Mouse (Mus musculus) neural tube, embryonic 14.5 days (tissue): ENCODE measurements at regions not wholly inside any gene's neighbourhood (a gene's known extent, or its start where the extent isn't known, plus 50 kb on each side); places are given as distances from the start of the nearest gene placed in this dataset.

Experiments
- ATAC-seq: fragments of 200-750 bp; cut with Nextera tagmentation; 2 replicates; pipeline ENCODE4 v1.8.0; 2017; ENCODE audit warnings: low read depth, mild to moderate bottlenecking, moderate TSS enrichment, moderate library complexity
- H3K27ac ChIP-seq: fragments of 300-500 bp; sonication (generic); 2 replicates; pipeline ENCODE4 v1.5.1; 2014; ENCODE audit warnings: low read depth, mild to moderate bottlenecking, control low read depth, low read length, moderate library complexity, mixed read lengths
- H3K27me3 ChIP-seq: fragments of 300-500 bp; sonication (generic); 2 replicates; pipeline ENCODE4 v1.6.1; 2014; ENCODE audit warnings: low read length; ENCODE audit not compliant: control insufficient read depth, insufficient read depth
- H3K36me3 ChIP-seq: fragments of 300-500 bp; sonication (generic); 2 replicates; pipeline ENCODE4 v1.6.1; 2014; ENCODE audit warnings: low read length, mixed read lengths; ENCODE audit not compliant: control insufficient read depth, insufficient read depth
- H3K4me1 ChIP-seq: fragments of 300-500 bp; sonication (generic); 2 replicates; pipeline ENCODE4 v1.6.1; 2014; ENCODE audit warnings: low read length; ENCODE audit not compliant: control insufficient read depth, insufficient read depth
- H3K4me2 ChIP-seq: fragments of 300-500 bp; sonication (generic); 2 replicates; pipeline ENCODE4 v1.6.1; 2014; ENCODE audit warnings: mild to moderate bottlenecking, low read depth, low read length, control low read depth
- H3K4me3 ChIP-seq: fragments of 300-500 bp; sonication (generic); 2 replicates; pipeline ENCODE4 v1.5.1; 2014; ENCODE audit warnings: low read depth, low read length, control low read depth, mixed read lengths
- H3K9ac ChIP-seq: fragments of 300-500 bp; sonication (generic); replicated peaks from 2 replicates; pipeline ENCODE4 v1.6.1; 2014; ENCODE audit warnings: low read depth, mild to moderate bottlenecking, control low read depth, low read length, mixed read lengths
- H3K9me3 ChIP-seq: fragments of 300-500 bp; sonication (generic); 2 replicates; pipeline ENCODE4 v1.6.1; 2016; ENCODE audit warnings: low read length; ENCODE audit not compliant: control insufficient read depth
- WGBS: fragments of 180-500 bp; shearing (Covaris S2); extraction: QIAGEN DNeasy Blood & Tissue Kit; methylation state at CpG from one replicate; pipeline ENCODE4 v1.1.7; 2014; 5-methylcytosine and 5-hydroxymethylcytosine counted together

DNA sequence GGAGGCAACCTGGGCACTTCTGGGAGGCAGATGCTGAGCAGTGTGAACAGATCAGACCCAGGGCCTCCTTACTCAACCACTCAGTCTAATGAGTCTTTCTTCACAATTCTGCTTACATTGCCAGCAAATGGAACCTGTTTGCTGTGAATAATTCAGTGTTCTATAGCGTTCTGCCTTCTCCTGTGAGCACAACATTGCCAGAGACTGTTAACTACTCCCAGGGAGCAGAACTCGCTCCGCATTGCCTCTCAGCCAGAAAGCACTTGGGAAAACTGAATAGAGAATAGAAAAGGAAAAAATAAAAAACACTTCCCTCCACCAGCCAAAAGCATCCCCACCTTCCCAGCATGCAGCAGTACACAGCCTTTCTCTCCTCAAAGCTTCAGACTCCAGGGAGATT lies 51.5 kb downstream of the Aym1 start:
- H3K4me1 ChIP-seq: peaks cover 9% of the 10 kb centered on the region; the same call in 1 of the 2 replicates
- H3K36me3 ChIP-seq: no peaks in the 10 kb centered on the region
- no peaks in the 10 kb centered on the region for H3K27me3 ChIP-seq
- WGBS: 39% methylated on average over 3 of the region's 3 CpGs
- H3K9ac ChIP-seq: no peak overlapping the region
- no peak overlapping the region for H3K4me2 ChIP-seq
- H3K27ac ChIP-seq: no peak overlapping the region
- no peak for ATAC-seq
- no peaks in the 10 kb centered on the region for H3K9me3 ChIP-seq
- H3K4me3 ChIP-seq: no peak overlapping the region

DNA sequence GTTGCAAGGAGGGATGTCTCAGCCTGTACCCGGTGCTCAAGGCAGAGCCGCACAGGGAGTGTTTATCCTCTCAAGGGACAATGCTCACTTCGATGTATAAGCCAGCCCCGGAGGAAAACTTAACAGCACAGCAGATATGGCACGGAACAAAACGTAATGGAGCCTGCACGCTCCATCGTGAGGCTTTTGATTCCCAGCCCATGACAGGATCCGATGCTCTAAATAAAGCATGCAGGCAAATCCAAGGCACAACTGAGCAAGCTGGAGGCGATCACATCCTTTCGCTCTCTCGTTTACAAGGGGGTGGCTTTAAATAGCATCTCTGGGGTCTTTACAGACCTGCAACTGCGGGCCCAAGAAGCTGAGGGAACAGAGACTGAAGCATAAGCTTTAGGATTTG lies 53.9 kb downstream of the Aym1 start:
- Histone ChIP-seq H3K4me1 (peaks cover 9% of the 10 kb centered on the region; the same call in 1 of the 2 replicates), H3K4me3 (no peak overlapping the region), H3K36me3 (no peaks in the 10 kb centered on the region), H3K27me3 (no peaks in the 10 kb centered on the region), H3K4me2 (no peak overlapping the region), H3K9me3 (no peaks in the 10 kb centered on the region), H3K9ac (no peak overlapping the region; the same call in 1 of the 2 replicates), H3K27ac (peak overlapping the region; percentile 76)
- no peak for ATAC-seq
- WGBS: 52% methylated on average over 13 of the region's 13 CpGs

- H3K36me3 ChIP-seq: no peaks in the 10 kb centered on the region
- peak; percentile 25; the same call in 1 of the 2 replicates for ATAC-seq
- 67% methylated on average over 2 of the region's 2 CpGs for WGBS
- no peak overlapping the region for H3K9ac ChIP-seq
- H3K9me3 ChIP-seq: no peaks in the 10 kb centered on the region
- no peak overlapping the region for H3K27ac ChIP-seq
- H3K4me1 ChIP-seq: peaks cover 12% of the 10 kb centered on the region; the same call in 1 of the 2 replicates
- no peak overlapping the region for H3K4me3 ChIP-seq
- H3K27me3 ChIP-seq: no peaks in the 10 kb centered on the region
- no peak overlapping the region for H3K4me2 ChIP-seq
Measured at GRCm38 (mm10) chr5:113414639-113415038, 57.5 kb downstream of the Aym1 start.

DNA sequence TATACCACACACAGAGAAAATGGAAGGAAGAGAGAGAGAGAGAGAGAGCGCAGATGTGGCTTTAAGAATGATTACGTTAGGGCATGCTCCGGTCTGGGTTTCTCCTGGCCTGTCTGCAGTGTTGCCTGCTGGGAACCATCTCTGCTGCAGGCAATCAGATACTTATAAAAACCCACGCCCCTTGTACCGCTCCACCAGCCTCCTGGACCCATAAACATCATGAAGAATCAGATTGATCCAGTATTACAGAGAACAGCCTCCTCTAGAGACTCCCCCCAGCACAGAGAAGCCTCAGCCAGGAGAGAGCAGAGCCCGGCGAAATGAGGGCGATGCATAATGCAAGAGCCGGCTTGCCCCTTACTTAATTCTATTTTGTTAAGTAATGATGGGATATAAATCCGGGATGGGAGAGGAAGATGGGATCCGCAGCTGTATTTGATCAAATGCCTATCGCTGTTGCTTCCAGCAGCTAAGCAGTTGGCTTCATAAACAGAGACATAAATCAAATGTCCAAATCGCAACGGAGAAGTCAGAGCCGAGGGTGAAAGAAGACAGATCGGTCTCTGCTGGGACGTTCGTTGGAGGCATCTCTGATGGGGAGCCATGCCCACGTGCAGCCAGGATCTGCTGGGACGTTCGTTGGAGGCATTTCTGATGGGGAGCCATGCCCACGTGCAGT lies 61.4 kb downstream of the Aym1 start:
- Histone ChIP-seq H3K27me3 (no peaks in the 10 kb centered on the region), H3K27ac (peak overlapping the region; percentile 63), H3K9ac (no peak overlapping the region), H3K4me3 (no peak overlapping the region), H3K4me2 (no peak overlapping the region), H3K9me3 (no peaks in the 10 kb centered on the region), H3K36me3 (no peaks in the 10 kb centered on the region), H3K4me1 (0 out of 2 replicates have a peak, but pooled peaks cover 3% of the 10 kb centered on the region)
- 46% methylated on average over 22 of the region's 22 CpGs for WGBS
- peak; percentile 77 for ATAC-seq

- H3K4me1 ChIP-seq: 0 out of 2 replicates have a peak, but pooled peaks cover 3% of the 10 kb centered on the region
- no peaks in the 10 kb centered on the region for H3K9me3 ChIP-seq
- H3K9ac ChIP-seq: no peak overlapping the region
- no peak overlapping the region for H3K27ac ChIP-seq
- ATAC-seq: 0 out of 2 replicates have a peak, but pooled peaks have one; percentile 15
- H3K4me3 ChIP-seq: no peak overlapping the region
- no peak overlapping the region for H3K4me2 ChIP-seq
- no peaks in the 10 kb centered on the region for H3K36me3 ChIP-seq
- 23% methylated on average over 5 of the region's 5 CpGs for WGBS
- no peaks in the 10 kb centered on the region for H3K27me3 ChIP-seq
Measured at GRCm38 (mm10) chr5:113420619-113421018, 63.5 kb downstream of the Aym1 start.

DNA sequence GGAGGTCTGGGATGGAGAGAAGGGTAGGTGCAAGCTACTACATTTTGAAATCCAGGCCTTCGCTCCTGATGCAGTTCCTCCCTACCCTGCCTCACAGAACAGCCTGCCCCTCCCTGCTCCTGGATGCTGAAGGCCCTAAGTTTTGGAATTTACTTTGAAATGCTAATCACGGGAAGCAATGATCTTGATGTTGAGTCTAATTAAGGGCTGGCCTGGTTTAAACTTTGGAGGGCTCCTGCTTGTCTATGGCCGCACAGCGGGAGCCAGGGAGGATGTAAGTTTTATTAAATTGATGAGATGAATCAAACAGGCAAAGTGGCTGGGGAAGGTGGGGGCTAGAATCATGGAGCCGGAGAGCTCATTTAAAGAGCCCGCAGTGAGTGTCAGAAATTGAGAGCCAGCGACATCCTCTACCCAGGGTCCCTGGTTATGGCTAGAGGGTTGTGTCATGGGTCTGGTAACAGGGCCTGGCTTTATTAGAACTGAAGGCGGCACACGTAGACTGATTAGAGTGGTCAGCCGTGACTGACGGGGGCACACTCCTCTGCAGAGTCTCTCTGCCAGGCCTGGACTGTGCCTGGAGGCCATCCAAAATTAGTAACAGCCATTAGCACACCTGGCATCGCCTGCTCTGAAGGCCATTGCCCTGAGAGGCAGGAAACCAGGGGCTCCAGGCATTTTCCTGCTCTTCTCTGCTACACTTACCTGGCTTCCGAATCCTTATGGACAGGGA lies 65.1 kb downstream of the Aym1 start:
- WGBS: 63% methylated on average over 13 of the region's 13 CpGs
- no peak overlapping the region for H3K4me2 ChIP-seq
- H3K36me3 ChIP-seq: no peaks in the 10 kb centered on the region
- no peak overlapping the region for H3K9ac ChIP-seq
- no peak overlapping the region for H3K4me3 ChIP-seq
- H3K27ac ChIP-seq: no peak overlapping the region
- H3K9me3 ChIP-seq: no peaks in the 10 kb centered on the region
- no peaks in the 10 kb centered on the region for H3K27me3 ChIP-seq
- no peak for ATAC-seq
- H3K4me1 ChIP-seq: 0 out of 2 replicates have a peak, but pooled peaks cover 3% of the 10 kb centered on the region

DNA sequence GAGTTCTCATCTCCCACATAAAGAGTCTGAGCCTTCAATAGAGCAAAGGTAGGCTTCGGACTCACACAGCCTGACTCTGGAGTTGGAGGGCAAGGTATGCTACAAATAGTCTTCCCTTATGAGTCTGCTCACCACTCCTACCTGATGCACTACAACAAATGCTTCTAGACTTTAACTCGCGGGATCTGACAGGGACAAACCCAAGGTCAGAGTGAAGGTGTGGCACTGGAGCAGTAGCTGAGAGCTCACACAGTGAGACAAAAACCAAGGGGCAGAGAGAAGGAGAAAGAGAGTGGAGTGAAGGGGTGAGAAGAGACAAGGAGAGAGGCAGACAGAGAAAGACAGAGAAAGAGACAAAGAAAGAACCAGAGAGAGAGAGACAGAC lies 65.6 kb downstream of the Aym1 start:
- no peak overlapping the region for H3K4me3 ChIP-seq
- H3K9ac ChIP-seq: no peak overlapping the region
- no peak overlapping the region for H3K4me2 ChIP-seq
- WGBS: 90% methylated on average over 3 of the region's 3 CpGs
- H3K9me3 ChIP-seq: no peaks in the 10 kb centered on the region
- no peak overlapping the region for H3K27ac ChIP-seq
- H3K4me1 ChIP-seq: 0 out of 2 replicates have a peak, but pooled peaks cover 3% of the 10 kb centered on the region
- H3K36me3 ChIP-seq: no peaks in the 10 kb centered on the region
- ATAC-seq: no peak
- H3K27me3 ChIP-seq: no peaks in the 10 kb centered on the region

GRCm38 (mm10) chr5:113427779-113428178 lies 62.4 kb upstream of the Wscd2 start:
- no peak overlapping the region for H3K4me2 ChIP-seq
- no peaks in the 10 kb centered on the region for H3K9me3 ChIP-seq
- H3K36me3 ChIP-seq: no peaks in the 10 kb centered on the region
- no peak overlapping the region for H3K9ac ChIP-seq
- ATAC-seq: no peak
- WGBS: 57% methylated on average over 7 of the region's 7 CpGs
- no peaks in the 10 kb centered on the region for H3K27me3 ChIP-seq
- H3K27ac ChIP-seq: peak overlapping the region; percentile 4; the same call in 1 of the 2 replicates
- H3K4me3 ChIP-seq: no peak overlapping the region
- 0 out of 2 replicates have a peak, but pooled peaks cover 4% of the 10 kb centered on the region for H3K4me1 ChIP-seq

DNA sequence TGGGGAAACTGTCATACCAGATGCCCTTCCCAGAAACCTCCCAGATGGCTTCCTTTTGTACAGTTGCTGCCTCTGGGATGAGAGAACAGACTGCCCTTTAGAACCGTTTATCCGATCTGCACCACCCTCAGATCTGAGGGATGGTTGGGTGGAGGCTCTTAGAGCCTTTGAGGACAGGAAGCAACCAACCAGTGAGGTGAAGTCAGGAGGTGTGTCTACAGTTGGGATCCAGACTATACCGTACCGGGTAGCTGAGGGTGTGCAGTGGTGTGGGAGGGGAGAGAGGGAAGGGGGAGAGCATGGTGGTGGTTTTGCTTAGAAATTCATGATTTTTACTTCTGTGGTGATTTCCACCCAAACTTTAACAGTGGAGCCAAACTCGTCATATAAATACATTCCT lies 58.8 kb upstream of the Wscd2 start:
- Histone ChIP-seq H3K27me3 (no peaks in the 10 kb centered on the region), H3K36me3 (no peaks in the 10 kb centered on the region), H3K4me2 (no peak overlapping the region), H3K27ac (peak overlapping the region; percentile 58), H3K4me3 (no peak overlapping the region), H3K4me1 (0 out of 2 replicates have a peak, but pooled peaks cover 4% of the 10 kb centered on the region), H3K9ac (no peak overlapping the region), H3K9me3 (no peaks in the 10 kb centered on the region)
- ATAC-seq: no peak
- WGBS: 67% methylated on average over 5 of the region's 5 CpGs
